Mouse (Mus musculus): ENCODE results near the gene Slc7a4. TPM values are rescaled to one million over a fixed set of nuclear protein-coding genes. Genes with fewer than 3 reads are reported as not detected.

The Slc7a4 gene
- total RNA-seq, 2 experiments from 2014 or later: 71.7 to 76.3 TPM

DNA sequence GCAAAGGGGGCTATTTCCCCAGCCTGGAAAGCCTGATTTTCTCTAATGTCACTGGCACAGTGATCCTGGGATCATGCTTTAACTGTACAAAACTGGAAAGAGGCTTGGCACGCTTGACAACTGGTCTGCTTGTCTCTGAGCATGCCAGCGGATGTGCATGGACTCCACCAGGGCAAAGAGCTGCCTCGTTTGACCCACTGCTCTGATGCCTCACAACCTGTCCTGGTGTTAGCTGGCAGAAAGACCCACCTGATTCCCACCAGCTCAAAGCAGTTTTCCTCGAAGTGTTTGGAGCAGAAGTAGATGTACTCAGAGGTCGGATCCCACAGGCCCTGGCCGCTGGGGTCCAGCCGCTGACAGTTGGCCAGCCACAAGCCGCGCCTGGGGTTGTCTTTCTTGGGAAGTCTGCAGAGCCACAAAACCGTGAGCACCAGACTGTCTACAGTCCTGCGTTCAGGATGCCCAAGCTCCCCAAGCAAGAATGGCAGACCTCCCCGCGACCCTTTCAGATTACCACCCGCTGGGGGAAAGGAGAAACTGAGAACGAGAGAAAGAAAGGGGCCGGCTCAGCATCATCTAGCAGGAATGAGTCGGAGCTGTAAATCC lies 52.9 kb downstream of the Slc7a4 start:
- no peak for DNase-seq (ENCODE audit: low spot score in 2 of 2)
- intact Hi-C loops (cut with DNase I): loop anchor here (1.0 kb wide), 1 partner anchor 20 kb away; no protein-coding TSS in a partner anchor

DNA sequence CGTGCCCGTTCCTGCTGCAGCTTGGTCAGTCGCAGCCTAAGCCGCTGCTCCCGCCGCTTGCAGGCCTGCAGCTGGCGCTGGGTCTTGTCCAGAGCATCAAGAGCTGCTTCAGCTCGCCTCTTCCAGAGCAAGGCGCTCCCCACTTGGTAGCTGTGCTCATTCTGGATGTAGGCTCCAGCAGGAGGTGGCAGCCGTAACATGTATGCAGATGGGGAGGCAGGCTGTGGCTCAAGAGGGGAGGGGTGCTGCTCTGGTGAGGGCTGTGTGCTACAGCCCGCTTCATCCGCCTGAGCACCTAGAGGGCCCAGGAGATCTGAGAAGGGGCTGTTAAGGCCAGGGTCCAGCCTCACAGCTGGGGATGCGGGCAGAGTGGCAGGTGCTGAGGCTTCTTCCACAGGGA lies 54.7 kb downstream of the Slc7a4 start:
- no peak for DNase-seq (ENCODE audit: low spot score in 2 of 2)
- intact Hi-C loops (cut with DNase I): no loop called here

DNA sequence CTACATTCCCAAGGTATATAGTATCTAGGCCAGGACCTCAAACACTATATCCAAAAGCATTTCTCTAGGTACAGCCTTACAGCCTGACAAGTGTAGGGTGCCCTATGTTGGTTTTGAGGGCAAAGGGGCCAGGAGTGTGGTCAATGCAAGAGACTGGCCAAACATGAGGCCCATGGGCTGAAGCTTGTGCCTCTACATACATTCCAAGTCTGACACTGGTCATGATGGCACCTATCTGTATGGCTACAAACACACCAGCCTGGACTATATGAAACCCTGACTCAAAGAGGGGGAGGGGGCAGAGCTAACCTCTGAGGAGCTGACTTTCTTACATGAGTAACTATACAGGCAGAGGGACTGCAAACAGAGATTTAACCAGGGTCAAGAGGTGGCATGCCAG lies 55.4 kb downstream of the Slc7a4 start:
- intact Hi-C loops (cut with DNase I): no loop called here
- no peak for DNase-seq (ENCODE audit: low spot score in 2 of 2)

DNA sequence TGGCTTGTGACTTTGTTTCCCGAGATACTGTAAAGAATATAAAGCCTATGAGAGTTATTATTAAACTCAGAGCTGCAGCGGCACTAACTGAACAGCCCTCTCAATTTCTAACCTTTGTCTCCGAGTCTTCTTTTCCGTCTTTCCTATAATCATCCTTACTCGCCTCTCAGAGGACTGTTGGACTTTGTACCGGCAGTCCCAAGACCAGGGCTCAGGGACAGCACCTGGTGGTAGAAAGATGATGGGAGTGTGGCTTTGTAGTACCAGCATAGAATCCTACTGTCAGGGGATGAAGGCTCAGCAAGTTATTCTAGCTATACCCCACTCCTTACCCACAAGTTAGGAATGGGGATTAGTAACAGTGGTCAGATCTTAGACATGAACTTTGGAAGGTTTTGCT lies 56.8 kb downstream of the Slc7a4 start:
- intact Hi-C loops (cut with DNase I): no loop called here
- DNase-seq (ENCODE audit: low spot score in 2 of 2): no peak

DNA sequence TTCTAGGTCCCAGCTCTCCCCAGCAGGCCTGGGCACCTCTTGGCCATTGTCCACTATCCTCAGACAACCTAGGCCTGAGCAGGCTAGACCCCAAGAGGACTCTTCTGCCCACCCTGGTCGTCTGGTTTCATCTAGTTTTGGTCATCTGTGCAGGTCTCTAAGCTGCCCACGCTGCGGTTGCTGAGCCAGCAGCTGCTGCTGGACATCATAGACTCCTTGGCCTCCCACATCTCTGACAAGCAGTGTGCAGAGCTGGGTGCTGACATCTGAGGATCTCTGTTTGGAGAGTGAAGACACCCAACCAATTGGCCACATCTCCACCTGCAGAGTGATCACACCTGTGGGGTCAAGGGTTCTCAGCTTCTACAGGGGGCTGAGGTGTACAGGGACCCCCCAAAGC lies 57.5 kb downstream of the Slc7a4 start:
- DNase-seq (ENCODE audit: low spot score in 2 of 2): no peak
- intact Hi-C loops (cut with DNase I): no loop called here

DNA sequence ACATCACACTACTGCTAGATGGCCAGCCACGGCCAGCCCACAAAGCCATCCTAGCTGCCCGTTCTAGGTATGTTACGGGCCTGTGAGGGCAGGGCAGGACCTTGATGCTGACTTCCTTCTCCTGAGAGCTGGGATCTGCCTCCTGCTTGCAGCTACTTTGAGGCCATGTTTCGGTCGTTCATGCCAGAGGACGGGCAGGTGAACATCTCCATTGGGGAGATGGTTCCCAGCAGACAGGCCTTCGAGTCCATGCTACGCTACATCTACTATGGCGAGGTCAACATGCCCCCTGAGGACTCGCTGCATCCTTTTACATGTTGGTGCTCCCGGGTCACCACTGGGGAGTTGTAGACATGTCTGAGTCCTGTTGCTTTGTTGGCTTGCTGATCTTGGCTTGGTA lies 58.9 kb downstream of the Slc7a4 start:
- intact Hi-C loops (cut with DNase I): no loop called here

More for the DNA sequence above, 58.9 kb downstream of the Slc7a4 start:
- DNase-seq (ENCODE audit: low spot score in 2 of 2): no peak

Other genes starting within 250 kb of the Slc7a4 start
- gene Snap29, start 177.2 kb downstream of the Slc7a4 start, total RNA-seq (2021): 10 to 100 TPM; 26.7 to 29.3 TPM
- gene Pi4ka, start 176.9 kb downstream of the Slc7a4 start, total RNA-seq (2021): 100 to 1,000 TPM; 258 to 275 TPM
- gene Crkl, start 131.2 kb downstream of the Slc7a4 start, total RNA-seq (2021): 10 to 100 TPM; 27.0 to 34.0 TPM
- gene Aifm3, start 93.6 kb downstream of the Slc7a4 start, total RNA-seq (2021): 10 to 100 TPM; 40.8 to 48.3 TPM
- 100 to 1,000 TPM; 163 to 176 TPM for gene Lztr1, start 74.5 kb downstream of the Slc7a4 start, total RNA-seq (2021)
- 10 to 100 TPM; 36.9 to 42.7 TPM for gene Thap7, start 52.1 kb downstream of the Slc7a4 start, total RNA-seq (2021)
- under 1 TPM; 0.29 to 0.42 TPM for gene Lrrc74b, start 22.0 kb downstream of the Slc7a4 start, total RNA-seq (2021)
- under 1 TPM; 0.13 to 0.19 TPM for gene P2rx6, start 21.3 kb downstream of the Slc7a4 start, total RNA-seq (2021)
- 10 to 100 TPM; 51.9 to 58.8 TPM for gene Smpd4, start 36.1 kb upstream of the Slc7a4 start, total RNA-seq (2021)
- gene Ccdc74a, start 63.3 kb upstream of the Slc7a4 start, total RNA-seq (2021): 10 to 100 TPM; 27.5 to 33.9 TPM
- 10 to 100 TPM; 68.9 to 70.1 TPM for gene Med15, start 149.7 kb upstream of the Slc7a4 start, total RNA-seq (2021)
- gene Klhl22, start 176.4 kb upstream of the Slc7a4 start, total RNA-seq (2021): 10 to 100 TPM; 93.6 to 98.8 TPM
- gene Scarf2, start 214.1 kb upstream of the Slc7a4 start, total RNA-seq (2021): 1 to 10 TPM; 3.8 to 4.5 TPM
- gene B830017H08Rik, start 249.9 kb upstream of the Slc7a4 start, total RNA-seq (2021): 1 to 10 TPM; 3.5 to 5.0 TPM